Mouse (Mus musculus) ES-E14 (cell line): ENCODE data around the gene Slc7a11.

Experiments
- CHD2 ChIP-seq: IDR thresholded peaks from 2 replicates; pipeline ENCODE4 v1.6.1; 2014; ENCODE audit warnings: mild to moderate bottlenecking, low read depth, low read length, inconsistent platforms
- ZC3H11A ChIP-seq: IDR thresholded peaks from 2 replicates; pipeline ENCODE4 v1.6.1; 2012; ENCODE audit warnings: low read depth, mild to moderate bottlenecking, inconsistent platforms, low read length, borderline replicate concordance
- ZNF384 ChIP-seq: IDR thresholded peaks from 2 replicates; pipeline ENCODE4 v1.6.1; 2012; ENCODE audit warnings: low read depth, low read length, inconsistent platforms

DNA sequence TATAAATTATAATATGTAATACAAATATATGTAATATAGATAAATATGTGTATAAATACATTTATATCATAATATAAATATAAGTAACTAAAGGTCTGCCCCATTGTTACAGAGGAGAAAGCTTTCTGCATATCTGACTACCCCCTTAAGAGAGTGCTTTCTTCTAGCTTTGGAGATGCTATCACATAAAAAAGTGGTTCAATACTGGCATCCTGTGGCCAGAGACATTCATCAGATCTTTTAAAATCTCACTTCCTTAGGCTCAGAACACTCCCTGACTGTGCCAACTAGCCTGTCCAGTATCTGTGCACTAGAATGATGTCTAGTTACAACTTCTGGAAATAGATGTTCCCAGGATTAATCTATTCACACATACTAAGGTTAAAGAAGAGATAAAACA lies 67.9 kb downstream of the Slc7a11 start:
- TF ChIP-seq ZNF384 (no peak), CHD2 (no peak), ZC3H11A (no peak)
